Mouse (Mus musculus): Measurements from ENCODE around the gene Rassf3.

Gene Rassf3

GRCm38 (mm10) chr10:121434441-121435103, 41.6 kb downstream of the Rassf3 start:
- in situ Hi-C loops (cut with MboI; ENCODE audit: unreplicated experiment in 2 of 2), result no loop called here

- in situ Hi-C loops (cut with MboI; ENCODE audit: unreplicated experiment in 2 of 2), result no loop called here
These were observed 43.4 kb downstream of the Rassf3 start for GRCm38 (mm10) chr10:121432635-121433280.

- in situ Hi-C loops (cut with MboI; ENCODE audit: unreplicated experiment in 2 of 2), result no loop called here
These were observed 44.0 kb downstream of the Rassf3 start for GRCm38 (mm10) chr10:121432041-121432634.

GRCm38 (mm10) chr10:121430764-121431540, 45.2 kb downstream of the Rassf3 start:
- in situ Hi-C loops (cut with MboI; ENCODE audit: unreplicated experiment in 2 of 2), result no loop called here

- in situ Hi-C loops (cut with MboI; ENCODE audit: unreplicated experiment in 2 of 2), result loop anchor here (5.0 kb wide), 2 partner anchors 37 to 42 kb away; no protein-coding TSS in a partner anchor
These were observed 46.0 kb downstream of the Rassf3 start for GRCm38 (mm10) chr10:121429981-121430682.

- in situ Hi-C loops (cut with MboI; ENCODE audit: unreplicated experiment in 2 of 2), result loop anchor here (5.0 kb wide), 2 partner anchors 38 to 43 kb away; no protein-coding TSS in a partner anchor
These were observed 46.6 kb downstream of the Rassf3 start for GRCm38 (mm10) chr10:121429581-121429980.

- in situ Hi-C loops (cut with MboI; ENCODE audit: unreplicated experiment in 2 of 2), result loop anchor here (5.0 kb wide), 2 partner anchors 38 to 43 kb away; no protein-coding TSS in a partner anchor
These were observed 47.1 kb downstream of the Rassf3 start for GRCm38 (mm10) chr10:121429089-121429488.

- in situ Hi-C loops (cut with MboI; ENCODE audit: unreplicated experiment in 2 of 2), result loop anchor here (5.0 kb wide), 2 partner anchors 39 to 44 kb away; no protein-coding TSS in a partner anchor
These were observed 48.0 kb downstream of the Rassf3 start for GRCm38 (mm10) chr10:121428011-121428711.

- in situ Hi-C loops (cut with MboI; ENCODE audit: unreplicated experiment in 2 of 2), result loop anchor here (5.0 kb wide), 2 partner anchors 40 to 45 kb away; no protein-coding TSS in a partner anchor
These were observed 49.0 kb downstream of the Rassf3 start for GRCm38 (mm10) chr10:121427136-121427535.

- in situ Hi-C loops (cut with MboI; ENCODE audit: unreplicated experiment in 2 of 2), result loop anchor here (5.0 kb wide), 2 partner anchors 41 to 46 kb away; no protein-coding TSS in a partner anchor
These were observed 49.6 kb downstream of the Rassf3 start for GRCm38 (mm10) chr10:121426458-121427070.

- in situ Hi-C loops (cut with MboI; ENCODE audit: unreplicated experiment in 2 of 2), result loop anchor here (5.0 kb wide), 2 partner anchors 42 to 47 kb away; no protein-coding TSS in a partner anchor
These were observed 50.6 kb downstream of the Rassf3 start for GRCm38 (mm10) chr10:121425506-121426025.

- in situ Hi-C loops (cut with MboI; ENCODE audit: unreplicated experiment in 2 of 2), result loop anchor here (5.0 kb wide), 2 partner anchors 42 to 47 kb away; no protein-coding TSS in a partner anchor
These were observed 51.1 kb downstream of the Rassf3 start for GRCm38 (mm10) chr10:121425079-121425478.

- in situ Hi-C loops (cut with MboI; ENCODE audit: unreplicated experiment in 2 of 2), result no loop called here
These were observed 51.7 kb downstream of the Rassf3 start for GRCm38 (mm10) chr10:121424455-121424854.

- in situ Hi-C loops (cut with MboI; ENCODE audit: unreplicated experiment in 2 of 2), result no loop called here
These were observed 52.4 kb downstream of the Rassf3 start for GRCm38 (mm10) chr10:121423541-121424349.

- in situ Hi-C loops (cut with MboI; ENCODE audit: unreplicated experiment in 2 of 2), result no loop called here
These were observed 53.9 kb downstream of the Rassf3 start for GRCm38 (mm10) chr10:121422294-121422693.

- in situ Hi-C loops (cut with MboI; ENCODE audit: unreplicated experiment in 2 of 2), result no loop called here
These were observed 54.4 kb downstream of the Rassf3 start for GRCm38 (mm10) chr10:121421657-121422290.

- in situ Hi-C loops (cut with MboI; ENCODE audit: unreplicated experiment in 2 of 2), result no loop called here
These were observed 55.1 kb downstream of the Rassf3 start for GRCm38 (mm10) chr10:121421023-121421422.
